Mouse (Mus musculus): ENCODE results near the gene Sntn.

Sntn gene

DNA sequence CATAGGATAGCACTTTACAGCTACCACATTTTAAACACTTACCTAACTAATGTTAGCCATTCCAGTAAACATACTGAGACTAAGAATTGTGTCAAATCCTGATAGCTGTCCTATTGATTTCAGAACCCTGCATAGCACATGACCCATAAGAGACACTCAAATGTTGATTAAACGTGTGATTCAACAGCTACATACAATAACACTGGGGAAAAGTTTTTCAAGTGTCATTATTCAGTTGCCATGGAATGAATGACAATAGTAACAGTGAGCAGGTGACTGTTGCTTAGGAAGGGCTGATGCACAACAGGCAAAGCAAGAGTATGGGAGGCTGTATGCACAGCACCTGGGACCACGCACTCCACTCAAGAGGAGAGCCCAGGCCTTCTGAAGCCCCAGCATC lies at the start of gene Sntn:
Gene Sntn, plus strand, starts transcription at position 301 of the 400 bp plus-strand sequence.
- DNase-seq (ENCODE audit: low spot score in 2 of 2): no peak

DNA sequence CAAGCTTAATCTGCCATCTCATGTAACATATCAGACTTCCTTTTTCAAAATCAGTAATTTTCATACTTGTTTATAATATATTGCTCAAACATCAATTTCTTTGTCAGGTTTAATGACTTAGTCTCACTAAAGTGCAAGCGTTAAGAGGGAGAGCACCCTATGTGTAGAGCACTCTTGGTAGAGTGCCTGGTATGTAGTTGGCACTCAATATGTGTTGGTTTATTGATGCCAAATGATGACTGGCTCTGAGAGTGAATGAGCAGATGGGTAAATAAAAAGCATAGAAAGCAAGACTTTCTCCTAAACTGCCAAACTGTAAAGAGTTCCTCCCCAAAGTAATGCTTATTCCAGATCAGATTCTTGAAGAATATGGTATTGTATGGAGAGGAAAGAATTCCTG lies 20.8 kb upstream of the Sntn start:
- DNase-seq (ENCODE audit: low spot score in 2 of 2): no peak

DNA sequence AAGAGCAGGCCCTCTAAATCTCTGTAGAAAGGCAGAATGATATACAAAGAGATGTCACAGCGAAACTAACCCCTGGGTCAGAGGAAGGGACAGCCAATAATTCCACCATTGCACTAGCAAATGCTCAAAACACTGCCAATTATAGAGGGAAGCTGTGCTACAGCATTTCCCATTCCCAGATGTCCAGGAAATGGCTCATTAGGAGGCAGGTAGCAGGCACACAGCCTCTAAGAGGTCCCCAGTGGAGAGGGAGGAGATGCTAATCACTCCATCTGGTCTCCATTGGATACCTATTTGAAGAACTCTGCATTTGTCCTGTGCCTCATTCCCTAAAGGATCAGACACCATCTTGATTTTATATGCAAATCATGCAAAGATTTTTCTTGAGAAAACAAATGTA lies 19.6 kb upstream of the Sntn start:
- no peak for DNase-seq (ENCODE audit: low spot score in 2 of 2)

DNA sequence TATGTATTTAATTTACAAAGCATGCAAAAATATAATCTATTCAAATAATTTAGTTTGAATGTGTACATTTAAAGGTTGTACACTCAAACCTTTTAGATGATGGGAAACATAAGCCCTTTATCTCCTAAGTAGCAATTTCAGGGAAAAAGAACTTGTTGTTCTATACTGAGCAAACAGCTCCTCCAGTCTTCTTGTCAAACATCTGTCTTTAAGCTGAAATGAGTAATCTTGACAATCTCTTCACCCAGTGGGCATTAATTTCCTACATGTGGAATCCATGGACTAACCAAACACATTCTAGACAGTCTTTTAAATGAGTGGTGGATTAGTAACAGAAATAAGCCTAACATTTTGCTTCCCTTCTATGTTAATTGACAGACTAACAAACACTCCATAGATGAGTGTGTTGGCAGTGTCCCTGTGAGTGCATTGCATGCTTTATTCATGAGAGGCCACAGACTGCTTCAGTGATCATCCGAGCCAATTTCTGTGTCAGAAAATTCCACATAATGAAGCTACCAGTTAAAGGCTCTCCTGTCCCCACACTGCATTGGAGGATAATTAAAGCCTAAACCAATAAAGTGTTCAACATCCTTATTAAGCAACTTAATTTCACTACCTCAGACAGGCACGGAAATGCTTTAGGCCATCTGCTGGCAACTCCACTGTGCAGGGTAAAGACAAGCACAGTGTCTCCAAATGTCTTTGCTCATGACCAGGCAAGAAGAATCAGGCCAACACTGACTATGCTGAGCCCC lies 19.0 kb upstream of the Sntn start:
- DNase-seq (ENCODE audit: low spot score in 2 of 2): no peak

DNA sequence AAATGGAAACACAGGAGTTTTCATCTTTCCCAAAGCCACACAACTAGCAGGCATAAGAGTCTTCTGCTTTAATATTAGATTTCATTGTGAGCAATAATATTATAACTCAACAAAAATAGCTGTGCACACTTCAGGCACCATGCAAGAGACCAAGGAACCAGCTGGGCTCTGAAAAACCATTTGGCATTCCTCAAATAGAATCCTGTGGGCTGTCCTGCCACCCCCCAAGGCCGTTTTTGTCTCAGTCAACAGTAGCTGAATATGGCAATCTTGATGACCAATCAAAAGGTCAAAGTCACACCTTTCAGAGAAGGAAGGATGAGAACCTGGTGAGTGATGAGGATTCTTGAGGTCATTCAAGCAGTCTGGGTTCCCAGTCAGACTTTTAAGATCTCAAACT lies 16.0 kb downstream of the Sntn start:
- DNase-seq (ENCODE audit: low spot score in 2 of 2): no peak

DNA sequence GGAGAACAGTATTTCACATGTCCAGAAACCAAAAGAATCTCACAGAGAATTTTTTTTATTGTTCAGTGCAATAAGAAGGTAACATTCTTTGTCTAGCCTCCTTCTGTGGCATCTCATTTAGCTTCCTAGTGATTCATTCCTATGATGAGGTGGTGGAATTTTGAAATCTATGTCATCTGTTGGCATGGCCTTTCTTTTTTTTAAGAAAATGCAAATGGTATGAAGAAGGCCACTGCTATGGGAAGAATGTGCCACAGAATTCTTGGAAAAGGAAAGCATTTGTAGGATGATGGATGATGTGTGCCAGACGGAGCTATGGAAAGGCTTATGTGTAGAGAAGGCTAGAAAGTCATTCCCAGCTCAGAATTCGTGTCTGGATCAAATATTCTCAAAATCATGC lies 19.8 kb downstream of the Sntn start:
- DNase-seq (ENCODE audit: low spot score in 2 of 2): no peak

DNA sequence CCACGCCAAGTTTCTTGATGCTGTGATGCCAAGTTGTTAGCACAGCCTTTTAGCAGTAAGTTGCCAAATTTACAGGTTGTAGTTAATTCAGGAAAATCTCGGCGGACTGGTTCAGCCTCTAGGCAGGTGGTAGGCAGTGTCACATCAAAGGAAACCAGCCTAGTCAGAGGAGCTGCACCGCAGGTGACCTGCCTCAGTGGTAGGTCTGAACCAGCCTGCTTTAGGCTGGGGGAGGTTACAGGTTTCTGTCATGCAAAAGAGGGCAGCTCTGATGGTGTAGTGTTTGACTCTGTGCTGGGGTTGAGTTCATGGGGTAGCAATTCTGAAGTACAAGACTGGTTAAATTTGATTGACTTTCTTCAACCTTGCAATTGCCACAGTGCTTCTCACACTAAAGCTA lies 61.6 kb downstream of the Sntn start:
- DNase-seq (ENCODE audit: low spot score in 2 of 2): no peak
